Mouse (Mus musculus) cerebellum, adult 2 months (tissue): Measurements from ENCODE around the gene Olfr1373. TPM values are rescaled to one million over a fixed set of nuclear protein-coding genes. Genes with fewer than 3 reads are reported as not detected.
A peak's percentile ranks its signal among the peaks of the same experiment; 100 is the strongest.
"Not testable (repeated sequence)": the region's sequence is repeated elsewhere in the genome, so short reads cannot be mapped to it uniquely, and the experiment has no call there.

ENCODE experiments used
- DNase-seq, 2 experiments: peaks; one replicate each; pipeline ENCODE4 v3.0.0; 2021
- H3K27ac ChIP-seq: fragments of 200-500 bp; 2 replicates; pipeline ENCODE4 v1.5.1; 2012; ENCODE audit warnings: low read length, control low read depth, inconsistent platforms; ENCODE audit not compliant: insufficient read depth
- H3K27me3 ChIP-seq: fragments of 200-500 bp; 2 replicates; pipeline ENCODE4 v1.6.1; 2012; ENCODE audit warnings: inconsistent platforms, mild to moderate bottlenecking, low read length, moderate library complexity; ENCODE audit not compliant: control insufficient read depth, insufficient read depth
- H3K4me1 ChIP-seq: fragments of 200-500 bp; 2 replicates; pipeline ENCODE4 v1.6.1; 2011; ENCODE audit warnings: low read length; ENCODE audit not compliant: control insufficient read depth, insufficient read depth
- H3K4me3 ChIP-seq: fragments of 200-500 bp; replicated peaks from 2 replicates; pipeline ENCODE3; 2011; ENCODE audit warnings: mild to moderate bottlenecking, low read depth, low read length, control low read depth; ENCODE audit not compliant: insufficient read depth
- CTCF ChIP-seq: fragments of 200-500 bp; IDR thresholded peaks from 2 replicates; pipeline ENCODE4 v1.5.1; 2011; ENCODE audit warnings: low read depth, mild to moderate bottlenecking, control low read depth, low read length, moderate library complexity, borderline replicate concordance; ENCODE audit not compliant: insufficient read depth
- POLR2A ChIP-seq: fragments of 200-500 bp; IDR thresholded peaks from 2 replicates; pipeline ENCODE4 v1.6.1; 2011; ENCODE audit warnings: low read length, control low read depth, borderline replicate concordance; ENCODE audit not compliant: insufficient read depth
- WGBS: fragments of 180-500 bp; shearing (Covaris S2); methylation state at CpG from one replicate; pipeline ENCODE4 v1.1.7; 2018; 5-methylcytosine and 5-hydroxymethylcytosine counted together
- polyA plus RNA-seq: library from polyadenylated mRNA; depleted of rRNA; stranded (reverse); fragments of >200 nt; gene quantifications from 2 replicates; pipeline ENCODE4 v1.2.3, GENCODE M21; 2012

The Olfr1373 gene
- polyA plus RNA-seq, 1 experiment = not detected

GRCm38 (mm10) chr11:52117156-52117555, 28.2 kb downstream of the Olfr1373 start:
- 93% methylated on average over 7 of the region's 7 CpGs for WGBS
- TF ChIP-seq CTCF = no peak
- 0 out of 2 replicates have a peak, but pooled peaks cover 2% of the 10 kb centered on the region for H3K4me1 ChIP-seq
- H3K27ac ChIP-seq = no peak overlapping the region
- no peak overlapping the region for H3K4me3 ChIP-seq
- H3K27me3 ChIP-seq = no peaks in the 10 kb centered on the region
- DNase-seq = no peak

DNA sequence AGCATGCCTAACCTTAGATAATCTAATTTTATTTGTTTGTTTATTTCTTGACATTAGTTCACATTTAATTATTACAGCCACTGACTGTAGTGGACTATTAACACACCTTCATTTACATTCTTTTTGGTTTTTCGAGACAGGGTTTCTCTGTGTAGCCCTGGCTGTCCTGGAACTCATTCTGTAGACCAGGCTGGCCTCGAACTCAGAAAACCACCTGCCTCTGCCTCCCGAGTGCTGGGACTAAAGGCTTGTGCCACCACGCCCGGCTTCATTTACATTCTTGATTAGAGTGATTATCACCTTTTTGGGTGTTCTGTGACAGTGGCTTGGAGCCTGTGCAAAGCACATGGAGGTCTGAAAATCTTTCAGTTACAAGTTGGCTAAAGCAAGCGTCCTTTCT, 29.2 kb downstream of the Olfr1373 start:
- 91% methylated on average over 6 of the region's 6 CpGs for WGBS
- not testable (repeated sequence) for H3K27me3 ChIP-seq, DNase-seq, H3K4me1 ChIP-seq, H3K27ac ChIP-seq, H3K4me3 ChIP-seq

- H3K27me3 ChIP-seq = no peaks in the 10 kb centered on the region
- DNase-seq = no peak
- H3K4me3 ChIP-seq = no peak overlapping the region
- 90% methylated on average over 3 of the region's 3 CpGs for WGBS
- no peak for TF ChIP-seq POLR2A
- TF ChIP-seq CTCF = no peak
- H3K4me1 ChIP-seq = 0 out of 2 replicates have a peak, but pooled peaks cover 2% of the 10 kb centered on the region
- H3K27ac ChIP-seq = no peak overlapping the region
Observed at GRCm38 (mm10) chr11:52115479-52115878, 29.8 kb downstream of the Olfr1373 start.

DNA sequence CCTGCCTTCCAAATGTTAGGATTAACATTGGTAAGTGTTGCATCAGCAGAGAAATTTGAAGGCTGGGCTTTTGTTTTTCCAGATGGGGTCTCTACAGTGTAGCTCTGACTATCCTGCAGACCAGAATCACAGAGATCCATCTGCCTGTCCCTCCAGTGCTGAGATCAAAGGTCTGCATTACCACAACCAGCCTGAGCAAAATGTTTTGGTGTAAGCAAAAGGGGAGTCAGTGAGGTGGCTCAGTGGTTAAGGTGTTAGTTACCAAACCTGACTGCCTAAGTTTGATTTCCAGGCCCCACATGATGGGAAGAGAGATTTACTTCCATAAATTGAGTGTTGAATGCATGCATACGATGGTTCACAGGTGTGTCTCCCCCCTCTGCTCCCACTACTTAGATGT, 35.9 kb downstream of the Olfr1373 start:
- Histone ChIP-seq H3K4me1 (peaks cover 7% of the 10 kb centered on the region; the same call in 1 of the 2 replicates), H3K27ac (no peak overlapping the region), H3K4me3 (no peak overlapping the region), H3K27me3 (no peaks in the 10 kb centered on the region)
- WGBS = 74% methylated on average over 1 of the region's 1 CpGs
- TF ChIP-seq CTCF (no peak), POLR2A (no peak)
- DNase-seq = no peak

GRCm38 (mm10) chr11:52108796-52109195, 36.5 kb downstream of the Olfr1373 start:
- TF ChIP-seq POLR2A (no peak), CTCF (no peak)
- peaks cover 9% of the 10 kb centered on the region; the same call in 1 of the 2 replicates for H3K4me1 ChIP-seq
- no peaks in the 10 kb centered on the region for H3K27me3 ChIP-seq
- peak; percentile 35 to 60 for DNase-seq
- 43% methylated on average over 5 of the region's 5 CpGs for WGBS
- H3K27ac ChIP-seq = peak overlapping the region; percentile 54; the same call in 1 of the 2 replicates
- no peak overlapping the region for H3K4me3 ChIP-seq

DNA sequence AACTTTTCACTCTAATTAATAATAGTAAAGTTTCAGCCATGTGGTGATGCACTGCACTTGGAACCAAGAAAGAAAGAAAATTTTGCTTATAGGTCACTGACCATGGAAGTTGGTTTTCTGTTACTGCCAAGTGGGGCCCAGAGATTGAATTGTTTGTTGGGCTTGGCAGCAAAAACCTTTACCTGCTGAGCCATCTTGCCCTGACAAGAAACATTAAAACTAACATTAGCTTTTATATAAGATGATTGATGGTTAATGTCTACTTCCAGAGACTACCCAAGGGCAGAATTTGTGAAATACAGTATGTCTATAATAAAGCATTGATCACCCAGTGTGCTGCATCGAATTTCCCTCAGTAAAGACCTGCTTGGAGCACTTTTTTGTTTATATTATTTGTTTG, 38.9 kb downstream of the Olfr1373 start:
- no peak for DNase-seq
- TF ChIP-seq CTCF (no peak), POLR2A (no peak)
- 77% methylated on average over 1 of the region's 1 CpGs for WGBS
- Histone ChIP-seq H3K27ac (no peak overlapping the region), H3K27me3 (no peaks in the 10 kb centered on the region), H3K4me3 (no peak overlapping the region), H3K4me1 (peaks cover 10% of the 10 kb centered on the region; the same call in 1 of the 2 replicates)

GRCm38 (mm10) chr11:52106037-52106436, 39.3 kb downstream of the Olfr1373 start:
- Histone ChIP-seq H3K4me1 (peaks cover 14% of the 10 kb centered on the region; the same call in 1 of the 2 replicates), H3K4me3 (no peak overlapping the region), H3K27ac (no peak overlapping the region), H3K27me3 (no peaks in the 10 kb centered on the region)
- TF ChIP-seq POLR2A = no peak
- TF ChIP-seq CTCF = no peak
- WGBS = 22% methylated on average over 2 of the region's 2 CpGs
- no peak for DNase-seq

DNA sequence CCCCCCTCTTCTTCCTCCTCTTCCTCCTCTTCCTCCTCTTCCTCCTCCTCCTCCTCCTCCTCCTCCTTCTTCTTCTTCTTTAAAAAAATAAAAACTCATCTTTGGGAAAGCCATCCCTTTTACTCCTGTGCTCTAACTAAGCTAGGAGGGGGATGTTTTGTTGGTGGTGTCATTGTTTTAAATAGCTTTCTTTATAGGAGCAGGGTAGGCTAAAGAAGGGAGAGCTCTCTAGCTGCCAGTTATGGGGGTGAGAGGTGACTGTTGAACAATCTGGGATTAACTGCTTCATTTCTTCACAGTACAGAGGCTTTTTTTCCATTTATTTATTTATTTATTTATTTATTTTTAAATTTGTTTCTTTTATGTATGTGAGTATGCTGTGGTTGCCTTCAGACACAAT, 39.8 kb downstream of the Olfr1373 start:
- no peak overlapping the region for H3K4me3 ChIP-seq
- DNase-seq = no peak
- H3K27ac ChIP-seq = no peak overlapping the region
- TF ChIP-seq POLR2A (no peak), CTCF (no peak)
- no peaks in the 10 kb centered on the region for H3K27me3 ChIP-seq
- H3K4me1 ChIP-seq = peaks cover 14% of the 10 kb centered on the region; the same call in 1 of the 2 replicates

GRCm38 (mm10) chr11:52102977-52103376, 42.4 kb downstream of the Olfr1373 start:
- WGBS = 38% methylated on average over 4 of the region's 4 CpGs
- peaks cover 13% of the 10 kb centered on the region; the same call in 1 of the 2 replicates for H3K4me1 ChIP-seq
- TF ChIP-seq POLR2A (no peak), CTCF (no peak)
- H3K27ac ChIP-seq = no peak overlapping the region
- H3K4me3 ChIP-seq = no peak overlapping the region
- no peak for DNase-seq
- H3K27me3 ChIP-seq = no peaks in the 10 kb centered on the region
